Mouse (Mus musculus) lung, postnatal 4 days (tissue): ENCODE results near the gene Lrp1.

Experiments
- DNase-seq, 2 experiments: peaks; one replicate each; pipeline ENCODE4 v3.0.0; 2021

Lrp1 gene

DNA sequence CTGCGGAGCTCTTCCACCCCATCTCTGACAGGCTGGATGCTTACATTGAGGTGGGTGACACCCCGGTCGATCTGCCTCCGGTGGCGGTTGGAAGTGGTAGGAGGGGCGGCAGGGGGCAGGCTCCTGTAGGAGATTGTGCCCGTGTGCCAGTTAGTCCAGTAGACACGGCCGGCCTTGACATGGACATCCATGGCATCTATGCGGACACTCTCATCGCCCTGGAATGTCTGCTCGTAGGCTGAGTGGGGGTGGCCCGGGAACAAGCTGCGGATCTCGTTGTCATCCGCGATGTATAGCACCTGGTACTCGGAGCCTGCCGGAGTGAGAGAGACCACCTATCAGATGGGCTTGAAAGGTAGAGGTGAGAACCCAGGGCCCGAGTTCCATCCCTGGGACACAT is 76.6 kb downstream of the Lrp1 start:
- DNase-seq: no peak

DNA sequence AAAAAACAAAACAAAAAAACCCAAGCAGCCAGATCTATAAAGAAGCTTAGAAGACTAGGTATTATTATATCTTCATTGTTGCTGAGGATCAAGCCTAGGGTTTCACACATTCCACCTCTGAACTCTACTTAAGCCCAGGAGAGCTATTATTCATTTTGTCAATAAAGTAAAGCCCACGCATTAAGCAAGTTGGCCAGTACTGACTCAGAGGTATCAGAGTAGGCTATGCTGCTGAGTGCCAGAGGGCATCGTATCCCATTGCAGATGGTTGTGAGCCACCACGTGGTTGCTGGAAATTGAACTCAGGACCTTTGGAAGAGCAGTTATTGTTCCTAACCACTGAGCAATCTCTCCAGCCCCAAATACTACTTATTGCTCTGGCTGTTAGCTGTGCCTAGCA is 77.0 kb downstream of the Lrp1 start:
- no peak for DNase-seq

DNA sequence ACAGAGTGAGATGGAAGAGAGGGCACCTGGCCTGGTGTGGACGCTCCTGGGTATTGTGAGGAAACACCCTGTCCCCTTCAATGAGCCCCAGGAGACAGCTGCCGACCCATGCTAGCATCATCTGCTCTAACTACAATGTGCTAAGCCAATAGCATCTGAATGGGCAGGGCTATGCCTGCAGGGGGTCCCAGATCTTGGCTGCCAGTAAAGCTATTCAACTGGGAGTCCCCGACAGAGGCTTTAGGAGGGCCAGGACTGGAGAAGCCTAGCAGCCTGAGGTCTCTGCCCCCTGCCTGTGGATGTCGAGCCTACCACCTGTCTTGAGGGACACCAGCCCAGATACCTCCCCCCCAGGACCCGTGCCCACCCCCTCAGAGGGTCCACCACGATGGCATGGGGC is 78.2 kb downstream of the Lrp1 start:
- no peak for DNase-seq

DNA sequence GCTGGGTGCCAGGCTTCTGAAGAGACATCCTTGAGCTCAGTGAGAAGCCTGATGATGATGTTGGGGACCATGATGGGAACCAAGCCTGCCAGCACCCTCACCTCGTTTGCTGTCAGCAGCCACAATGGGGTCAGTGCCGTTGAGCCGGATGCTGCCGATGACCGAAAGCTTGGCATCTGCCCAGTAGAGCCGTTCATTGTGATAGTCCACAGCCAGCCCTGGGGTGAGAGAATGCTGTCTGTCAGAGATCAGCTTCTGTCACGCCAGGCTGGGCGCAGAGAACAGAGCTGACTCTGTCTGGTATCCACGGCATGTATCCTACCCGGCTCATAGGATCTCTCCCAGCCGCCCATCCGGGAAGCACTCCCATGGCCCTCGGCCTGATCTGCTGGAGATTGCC is 78.9 kb downstream of the Lrp1 start:
- DNase-seq: no peak

DNA sequence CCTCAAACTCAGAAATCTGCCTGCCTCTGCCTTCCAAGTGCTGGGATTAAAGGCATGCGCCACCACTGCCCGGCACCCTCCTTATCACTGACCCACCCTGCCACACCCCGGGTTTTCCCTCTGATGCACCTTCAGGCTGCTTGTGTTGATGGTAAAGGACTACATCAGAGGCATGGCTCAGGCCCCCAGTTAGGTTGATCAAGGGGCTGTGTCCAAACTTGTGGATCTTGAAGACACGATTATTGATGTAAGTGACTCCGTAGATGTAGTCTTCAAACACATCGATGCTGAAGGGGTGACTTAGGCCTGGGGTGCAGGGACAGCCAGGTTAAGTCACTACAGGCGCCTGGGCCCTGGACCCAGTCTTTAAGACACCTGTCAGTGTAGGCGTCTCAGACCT is 79.4 kb downstream of the Lrp1 start:
- no peak for DNase-seq

DNA sequence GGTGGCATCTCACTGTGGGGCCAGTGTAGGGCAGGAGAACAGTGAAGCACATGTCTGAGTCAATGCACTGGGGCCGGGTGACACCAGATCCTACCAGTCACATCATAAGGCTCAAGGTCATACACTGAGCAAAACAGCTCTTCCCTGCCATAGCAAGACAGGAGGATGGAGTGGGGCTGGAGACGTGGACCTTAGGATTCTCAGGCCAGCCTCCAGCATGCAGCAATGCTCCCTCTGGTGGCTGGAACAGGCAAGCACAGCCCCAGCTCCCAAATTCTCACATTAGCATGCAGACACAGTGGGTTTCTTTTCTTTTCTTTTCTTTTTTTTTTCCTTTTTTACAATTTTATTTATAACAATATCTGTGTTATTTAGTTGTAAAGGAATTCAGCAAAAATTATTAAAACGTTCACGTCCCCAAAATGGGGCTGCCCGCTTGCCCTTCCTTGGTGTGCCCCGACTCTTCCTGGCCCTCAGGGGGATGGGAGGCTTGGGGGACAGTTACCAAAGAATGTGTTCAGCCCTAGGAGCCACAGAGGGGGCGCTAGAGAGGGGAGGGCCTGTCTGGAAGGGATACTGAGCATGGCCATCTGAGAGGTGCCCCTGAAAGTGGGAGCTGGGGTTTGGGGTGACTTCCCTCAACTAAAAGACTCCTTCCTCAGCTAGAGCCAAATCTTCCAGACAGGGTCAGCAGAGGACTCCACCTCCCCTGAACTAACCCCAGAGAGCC is 82.9 kb downstream of the Lrp1 start:
- DNase-seq: peak; percentile 78 to 87

DNA sequence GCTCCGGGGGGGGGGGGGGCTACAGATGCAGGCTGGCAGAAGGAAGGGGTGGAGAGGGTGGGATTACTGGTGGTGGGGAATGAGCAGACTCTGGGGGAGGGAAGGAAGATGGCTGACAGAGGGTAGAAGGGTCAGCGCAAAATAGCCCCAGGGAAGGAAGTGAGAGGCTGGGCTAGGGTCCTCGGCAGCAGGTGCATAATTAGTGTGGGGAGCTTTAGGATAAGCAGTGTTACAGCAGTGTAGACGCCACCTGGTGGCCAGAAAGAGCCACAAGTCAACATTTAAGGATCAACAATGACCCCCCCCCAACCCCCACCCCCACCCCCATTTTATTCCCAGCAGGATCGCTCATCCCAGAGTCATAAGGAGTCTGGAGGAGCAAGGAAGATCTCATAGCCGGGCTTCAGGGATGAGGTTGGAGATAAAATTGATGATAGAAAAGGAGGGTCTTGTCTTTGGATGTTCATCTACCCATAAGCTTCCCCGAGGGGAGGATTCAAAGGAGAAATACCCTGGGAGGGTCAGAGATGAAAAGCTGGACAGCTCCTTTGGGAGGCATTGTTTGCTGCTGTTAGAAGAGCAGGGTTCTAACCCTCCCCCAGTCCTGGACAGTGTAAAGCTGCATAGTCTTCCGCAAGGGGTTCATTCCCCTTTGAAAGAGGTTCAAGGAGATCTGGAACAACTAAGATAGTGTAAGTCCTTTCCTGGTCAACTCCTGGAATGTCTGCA is 84.2 kb downstream of the Lrp1 start:
- no peak for DNase-seq

DNA sequence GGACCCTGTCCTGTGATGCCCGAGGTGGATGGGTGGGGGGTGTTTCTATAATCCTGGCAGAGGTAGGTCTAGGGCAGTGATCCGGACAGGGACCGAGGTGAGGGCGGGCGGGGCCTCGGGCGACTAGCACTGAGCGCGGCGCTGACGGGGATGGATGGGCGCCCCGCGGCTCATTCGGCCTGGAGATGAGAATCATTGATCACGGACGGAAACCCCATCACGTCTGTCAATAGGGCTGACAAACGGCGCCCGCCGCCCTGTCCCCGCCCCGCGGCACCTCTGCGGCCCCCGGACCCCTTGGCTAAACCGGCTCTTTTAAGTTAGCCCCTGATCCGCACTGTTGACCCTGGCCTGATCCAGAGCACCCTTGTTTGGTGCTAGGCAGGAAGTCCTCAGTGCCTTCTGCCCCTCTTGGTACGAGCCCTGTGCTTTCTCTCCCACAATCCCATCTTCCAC is 86.0 kb downstream of the Lrp1 start:
- no peak for DNase-seq

DNA sequence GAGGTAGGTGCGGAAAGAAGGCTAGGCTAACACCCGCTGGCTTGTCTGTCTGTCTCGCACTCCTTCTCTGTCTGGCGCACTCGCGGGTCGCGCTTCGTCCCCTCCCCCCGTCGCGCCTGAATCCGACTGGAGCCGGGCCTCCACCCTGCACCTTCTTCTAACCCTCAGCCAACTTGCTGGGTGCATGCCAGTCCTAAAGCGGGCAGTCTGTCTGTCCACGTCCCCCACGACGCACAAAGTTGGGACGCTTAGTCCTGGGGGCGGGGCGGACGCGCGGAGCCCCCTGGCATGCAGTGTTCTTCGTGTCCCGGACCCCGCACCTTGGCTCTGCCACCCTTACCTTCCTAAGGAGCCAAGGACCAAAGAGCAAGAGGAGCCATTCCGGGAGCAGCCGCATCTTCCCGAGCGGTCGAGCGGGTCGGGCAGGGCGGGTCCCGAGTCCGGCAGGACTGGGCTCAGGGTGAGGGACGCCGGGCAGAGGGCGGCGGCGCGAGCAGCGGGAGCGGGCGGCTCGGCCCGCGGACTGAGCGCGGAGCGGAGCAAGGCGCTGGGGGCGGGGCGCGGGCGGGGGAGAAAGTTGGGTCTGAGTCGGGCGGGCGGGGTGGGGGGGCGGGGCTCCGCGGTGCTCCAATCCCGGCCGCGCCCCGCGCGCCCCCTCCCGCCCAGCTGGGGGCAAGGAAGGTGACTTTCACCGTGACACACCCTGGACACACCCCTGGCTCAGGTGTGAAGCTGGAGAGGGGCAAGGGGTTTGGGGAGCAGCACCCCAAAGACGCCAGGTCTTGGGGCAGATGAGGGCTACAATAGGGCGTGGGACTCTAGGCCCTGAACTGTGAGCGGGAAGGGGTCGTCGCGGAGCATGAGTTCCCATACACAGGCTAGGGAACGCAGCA is 86.7 kb downstream of the Lrp1 start, which contains the start of gene Nxph4:
Gene Nxph4, minus strand, starts transcription at position 524 of the 893 bp plus-strand sequence.
- no peak for DNase-seq

DNA sequence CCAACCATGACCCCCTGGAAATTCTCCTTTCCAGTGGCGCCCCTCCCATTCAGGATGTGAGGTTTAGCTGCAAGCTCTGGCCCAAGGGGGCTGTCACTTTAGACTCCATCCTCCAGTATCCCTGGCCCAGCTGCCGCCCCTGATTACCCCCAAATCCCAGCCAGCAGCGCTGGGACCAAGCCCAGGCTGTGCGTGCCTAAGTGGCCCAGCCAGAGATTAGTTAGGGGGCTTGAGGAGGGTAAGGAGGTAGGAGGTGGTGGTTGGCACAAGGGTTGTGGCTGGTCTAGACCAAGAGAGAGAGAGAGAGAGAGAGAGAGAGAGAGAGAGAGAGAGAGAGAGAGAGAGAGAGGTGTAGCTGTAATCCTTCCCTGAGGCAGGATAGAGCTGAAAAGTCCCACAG is 89.4 kb downstream of the Lrp1 start:
- DNase-seq: no peak

DNA sequence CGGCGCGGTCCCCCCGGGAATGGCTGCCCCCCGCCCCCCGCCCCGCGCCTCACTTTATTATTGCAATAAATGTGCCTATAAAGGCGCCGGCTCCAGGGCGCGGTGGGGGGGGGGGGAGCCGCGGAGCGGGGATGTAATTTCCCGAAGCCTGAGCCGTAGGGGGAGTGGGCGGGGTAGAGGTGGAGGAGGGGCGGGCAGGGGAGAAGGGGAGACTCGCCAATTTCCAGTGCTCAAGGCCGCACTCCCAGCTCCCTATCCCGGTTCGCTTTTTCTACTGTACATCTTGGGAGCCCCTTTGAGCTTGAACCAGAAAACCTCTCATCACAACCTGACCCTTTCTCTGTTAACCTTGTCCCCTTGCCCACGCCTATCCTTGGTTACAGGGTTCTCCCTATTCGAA is 90.0 kb downstream of the Lrp1 start:
- DNase-seq: no peak

DNA sequence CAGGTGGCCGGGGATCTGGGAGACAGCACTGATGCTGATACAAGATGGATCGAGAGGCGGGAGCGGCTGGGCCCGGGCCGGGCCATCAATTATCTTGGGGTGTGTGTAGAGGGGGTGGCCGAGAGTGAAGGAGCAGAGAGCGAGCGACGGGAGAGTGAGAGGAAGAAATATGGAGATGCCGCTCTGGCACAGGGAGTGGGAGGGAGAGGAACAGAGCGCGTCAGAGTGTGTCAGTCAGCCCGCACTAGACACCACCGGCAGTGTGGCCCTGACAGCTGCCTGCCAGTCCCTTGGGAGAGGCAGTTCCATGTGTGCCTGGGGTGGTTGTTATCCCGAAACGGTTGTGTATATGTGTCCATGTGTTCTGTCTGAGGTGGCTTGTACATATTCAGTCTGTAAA is 93.5 kb downstream of the Lrp1 start:
- DNase-seq: no peak

DNA sequence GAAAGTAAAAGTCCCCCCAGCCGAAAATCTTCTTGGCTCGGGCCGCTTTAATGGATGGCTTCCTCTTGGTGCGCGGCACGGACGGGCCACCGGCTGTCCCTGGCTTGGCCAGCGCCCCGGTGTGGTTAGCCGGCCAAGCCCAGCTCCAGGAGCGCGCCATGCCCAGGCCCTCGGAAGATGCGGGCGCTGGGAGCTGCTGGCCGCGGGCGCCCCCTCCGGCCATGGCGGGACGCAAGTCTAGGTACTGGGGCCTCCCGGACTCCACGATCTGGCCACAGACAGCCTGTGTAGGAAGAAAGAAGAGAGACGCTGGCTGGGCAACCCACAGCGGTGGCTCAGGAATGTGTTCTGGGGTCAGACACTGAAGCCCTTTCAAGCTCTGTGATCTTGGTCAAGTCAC is 94.3 kb downstream of the Lrp1 start:
- DNase-seq: peak; percentile 77 to 80

DNA sequence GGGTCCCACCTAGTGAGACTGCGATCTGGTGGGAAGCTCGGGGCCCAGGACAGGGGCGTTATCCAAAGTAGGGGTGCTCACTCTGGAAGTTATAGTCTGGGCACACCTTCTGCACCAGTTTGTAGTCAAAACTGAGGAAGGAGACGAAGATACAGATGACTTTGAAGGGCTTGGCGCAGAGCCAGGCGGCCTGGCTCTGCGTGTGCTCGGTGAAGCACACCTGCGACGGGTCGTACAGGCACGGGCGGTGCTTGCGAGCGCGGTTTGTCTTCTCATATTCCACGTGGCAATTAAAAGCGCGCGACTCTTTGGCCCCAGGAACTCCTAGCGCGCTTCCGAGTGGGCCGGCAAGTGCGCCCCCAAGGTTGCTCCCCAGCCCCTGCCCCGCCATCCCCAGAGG is 94.9 kb downstream of the Lrp1 start:
- no peak for DNase-seq

DNA sequence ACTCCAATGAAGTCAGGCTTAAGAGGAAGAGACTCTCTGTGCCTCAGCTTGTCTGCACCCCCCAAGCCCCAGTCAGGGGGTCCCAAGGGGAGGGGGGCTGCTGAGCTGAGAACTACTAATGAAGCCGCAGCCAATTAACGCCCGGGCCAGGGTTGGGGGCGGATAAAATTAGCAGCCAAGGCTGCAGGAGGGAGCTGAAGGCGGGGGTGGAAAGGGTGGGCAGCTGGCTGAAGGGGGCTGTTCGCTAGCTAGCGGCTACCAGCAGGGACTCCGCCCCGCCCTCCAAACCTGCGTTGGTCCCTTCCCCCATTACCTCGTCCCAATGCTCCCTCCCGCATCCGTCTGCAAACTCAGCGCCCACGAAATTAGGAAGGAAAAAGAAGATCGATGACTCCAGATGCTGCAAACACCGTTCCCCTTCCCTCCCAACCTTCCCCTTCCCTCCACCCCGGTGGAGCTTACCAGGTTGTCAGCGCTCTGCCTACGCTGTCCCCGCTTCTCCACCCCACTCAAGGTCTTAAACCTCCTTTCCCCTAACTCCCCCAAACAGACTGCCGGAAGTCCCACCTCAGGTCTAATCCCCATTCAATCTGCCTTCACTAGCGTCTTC is 96.2 kb downstream of the Lrp1 start:
- DNase-seq: no peak

DNA sequence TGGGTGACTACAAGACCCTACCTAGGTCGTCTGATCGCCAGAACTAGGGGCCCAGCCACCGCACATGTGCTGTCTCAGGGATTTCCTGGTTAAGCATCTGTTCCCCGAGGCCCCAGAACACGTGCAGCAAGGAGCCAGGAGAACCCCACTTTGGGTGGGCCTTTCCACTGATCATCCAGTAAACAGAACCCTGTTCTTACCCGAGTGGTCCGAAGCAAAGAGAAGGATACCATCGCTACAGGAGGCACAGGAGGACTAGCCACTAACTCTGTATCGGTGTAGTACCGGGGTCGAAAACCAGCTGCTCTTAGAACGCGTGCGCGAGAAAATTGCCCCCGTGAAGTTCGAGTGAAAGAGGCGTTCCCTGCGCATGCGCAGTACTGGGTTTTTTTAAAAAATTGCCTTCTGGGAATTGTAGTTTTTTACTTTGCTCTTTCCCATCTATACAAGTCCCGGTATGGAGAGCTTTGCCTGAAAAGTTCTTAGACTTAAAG is 98.8 kb downstream of the Lrp1 start, which contains the start of gene Shmt2:
Gene Shmt2, minus strand, starts transcription at position 357 of the 494 bp plus-strand sequence.
- DNase-seq: peak; percentile 79 to 86

DNA sequence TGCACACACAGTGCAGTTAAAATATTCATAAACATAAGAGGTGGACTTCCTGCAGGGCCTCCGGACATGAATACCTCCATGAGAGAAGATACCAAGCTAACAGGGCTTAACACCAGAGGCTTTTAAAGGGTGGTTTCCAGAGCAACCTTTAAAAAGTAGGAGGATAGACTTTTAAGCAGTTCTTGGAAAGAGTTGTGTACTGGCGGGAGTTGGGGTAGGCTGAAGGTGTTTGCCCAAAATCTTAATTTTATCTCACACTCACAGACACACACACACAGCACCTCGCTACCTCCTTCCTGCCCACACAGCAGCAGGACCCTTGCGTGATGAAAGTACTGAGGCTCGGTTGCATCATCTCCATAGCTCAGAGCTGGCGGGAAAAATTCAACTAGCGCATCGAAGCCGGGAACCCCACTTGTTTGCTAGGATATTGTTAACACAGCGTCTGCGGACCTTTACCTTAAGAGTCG is 99.3 kb downstream of the Lrp1 start:
- no peak for DNase-seq

DNA sequence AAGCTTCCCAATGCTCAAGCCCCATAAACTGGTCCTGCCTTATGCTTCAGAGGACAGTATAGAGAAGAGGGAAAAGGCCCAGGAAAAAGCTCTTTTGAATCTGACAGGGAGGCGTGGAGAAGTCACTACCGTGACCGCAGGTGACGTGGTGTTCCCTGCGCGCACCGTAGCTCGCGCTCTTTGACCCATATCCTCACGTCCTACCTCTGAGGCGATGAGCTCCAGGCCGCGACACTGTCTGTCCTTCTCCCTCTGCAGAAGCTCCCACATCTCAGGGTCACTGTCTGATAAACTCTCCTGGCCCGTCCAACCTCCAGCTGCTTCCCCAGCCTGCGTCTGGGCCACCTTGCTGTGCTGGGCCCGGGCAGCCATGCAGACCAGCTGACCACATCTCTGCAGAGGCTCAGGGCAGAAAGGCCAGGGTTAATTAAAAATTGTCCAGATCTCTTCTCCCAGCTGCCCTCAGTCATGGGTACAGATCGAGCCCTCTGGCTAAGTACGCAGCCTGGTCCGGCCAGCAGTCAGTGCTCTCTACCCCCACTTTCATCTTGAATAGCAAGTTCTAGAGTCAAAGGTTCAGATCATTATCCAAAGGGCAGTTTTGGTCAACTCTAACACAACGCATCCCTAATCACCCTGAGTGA is 100.1 kb downstream of the Lrp1 start:
- no peak for DNase-seq

DNA sequence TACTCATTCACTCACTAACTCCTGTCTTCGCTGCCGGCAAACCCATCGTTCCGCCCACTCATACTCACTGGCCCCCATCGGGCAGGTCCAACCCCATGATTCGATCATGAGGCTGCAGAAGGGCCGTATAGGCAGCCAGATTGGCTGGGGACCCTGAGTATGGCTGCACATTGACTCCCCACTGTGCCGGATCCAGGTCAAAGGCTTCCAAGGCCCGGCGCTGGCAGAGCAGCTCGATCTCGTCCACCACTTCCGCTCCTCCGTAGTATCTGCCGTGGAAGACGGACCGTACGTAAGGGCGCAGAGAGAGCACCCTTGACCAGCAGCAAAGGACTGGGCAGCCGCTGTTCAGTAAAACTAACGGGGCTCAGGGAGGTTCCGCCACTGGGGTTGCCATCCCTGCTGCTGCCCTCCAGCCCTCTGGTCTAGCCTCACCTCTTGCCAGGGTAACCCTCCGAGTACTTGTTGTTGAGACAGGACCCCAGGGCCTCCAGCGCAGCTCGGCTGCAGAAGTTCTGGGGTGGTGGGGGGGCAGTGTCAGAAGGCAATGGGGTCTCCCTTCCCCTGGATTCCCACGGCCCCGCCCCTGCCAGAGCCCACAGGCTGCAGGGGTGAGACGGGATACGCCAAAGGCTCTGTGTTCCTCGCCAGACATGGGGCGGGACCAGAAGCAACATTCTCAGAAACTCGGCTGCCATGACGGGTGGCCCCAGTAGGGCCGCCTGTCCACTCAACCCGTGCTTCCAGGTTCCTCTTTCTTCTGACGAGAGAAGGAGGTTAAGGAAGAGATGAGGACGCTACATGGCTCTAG is 100.8 kb downstream of the Lrp1 start:
- no peak for DNase-seq

DNA sequence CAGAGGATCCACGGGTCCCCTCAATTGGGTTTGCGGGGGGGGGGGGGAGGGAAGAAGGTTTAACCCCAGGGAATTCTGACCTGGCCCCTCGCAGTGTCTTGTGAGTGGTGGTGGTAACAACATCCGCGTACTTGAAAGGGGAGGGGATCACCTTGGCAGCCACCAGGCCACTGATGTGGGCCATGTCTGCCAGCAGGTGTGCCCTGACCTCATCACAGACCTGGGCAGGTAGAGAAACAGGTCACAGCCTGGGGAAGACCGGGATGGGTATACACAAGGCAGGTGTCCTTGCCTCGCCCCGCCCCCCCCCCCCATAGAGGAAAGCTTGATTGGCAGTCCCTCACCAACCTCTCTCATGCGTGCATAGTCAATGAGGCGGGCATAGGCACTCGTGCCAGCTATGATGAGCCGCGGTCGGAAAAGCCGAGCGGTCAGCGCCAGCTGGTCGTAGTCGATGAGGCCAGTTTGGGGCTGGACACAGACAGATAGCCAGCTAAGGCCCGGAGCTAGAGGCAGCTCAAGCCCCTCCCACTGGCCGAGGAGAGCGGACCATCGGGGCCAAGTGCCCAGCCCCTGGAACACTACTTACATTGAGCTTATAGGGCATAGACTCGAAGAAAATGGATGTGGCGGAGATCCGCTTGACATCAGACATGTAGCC is 101.8 kb downstream of the Lrp1 start:
- no peak for DNase-seq

DNA sequence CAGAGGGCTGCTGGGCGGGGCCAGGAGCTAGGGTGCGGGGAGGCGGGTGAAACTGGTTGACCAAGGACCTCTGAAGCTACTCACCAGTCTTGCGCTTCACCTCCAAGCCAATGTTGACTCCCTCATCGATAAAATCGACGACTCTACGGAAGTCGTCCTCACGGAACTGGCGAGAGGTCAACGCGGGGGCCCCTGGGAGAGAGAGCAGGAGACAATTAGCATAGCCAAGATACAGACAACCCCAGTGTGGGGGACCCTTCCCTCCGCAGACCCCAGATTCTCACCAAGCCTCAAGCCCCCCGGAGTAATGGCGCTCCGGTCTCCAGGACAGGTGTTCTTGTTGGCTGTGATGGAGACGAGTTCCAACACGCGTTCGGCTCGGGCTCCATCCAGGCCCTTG is 103.0 kb downstream of the Lrp1 start:
- DNase-seq: no peak
